In the genomic region with DNA sequence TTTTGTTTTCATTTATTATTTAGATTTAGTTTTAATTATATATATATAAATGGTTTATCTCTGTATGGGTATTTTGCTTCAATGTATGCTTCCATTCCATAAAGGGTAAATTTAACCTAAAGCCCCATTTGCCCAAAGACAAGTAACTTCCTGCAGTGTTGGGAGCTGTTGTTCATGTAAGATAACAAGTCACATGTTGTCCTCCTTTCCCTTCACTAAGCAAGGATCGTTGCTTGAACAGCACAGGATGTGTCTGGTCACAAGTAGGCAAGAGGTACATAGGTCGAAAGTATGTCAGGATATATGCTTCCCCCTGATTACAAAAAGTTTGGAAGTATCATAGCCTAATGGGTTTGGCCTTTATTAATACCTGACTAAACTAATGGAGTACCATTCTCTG, we compare ENCODE assay signal across 15 mouse cellular contexts.
"Had no signal": no experiment of that assay in that cellular context is flagged by ENCODE, and none has a peak within 500 bp of the region (broad histone marks: within the 10 kb centered on the region; RNA-seq: fewer than 3 reads in every experiment).

No protein-coding gene starts in this region.

- H3K4me1 ChIP-seq: neural tube, embryonic 15.5 days; stomach, embryonic 15.5 days had no signal

- DNase-seq: retina, postnatal 1 day; right cerebral cortex, adult 18-20 months; right cerebral cortex, postnatal 14 days; right cerebral cortex, postnatal 25 days; right cerebral cortex, postnatal 4 days; spleen, adult 18-20 months; thymus, adult 18-20 months; thymus, adult 2 months; thymus, postnatal 14 days; thymus, postnatal 25 days; thymus, postnatal 36 days; thymus, postnatal 4 days had no signal

- H3K27me3 ChIP-seq: neural tube, embryonic 15.5 days; stomach, embryonic 15.5 days had no signal

- H3K9me3 ChIP-seq: neural tube, embryonic 15.5 days; stomach, embryonic 15.5 days had no signal

- H3K4me3 ChIP-seq: neural tube, embryonic 15.5 days; stomach, embryonic 15.5 days had no signal

- H3K27ac ChIP-seq: neural tube, embryonic 15.5 days; stomach, embryonic 15.5 days; stomach, postnatal 0 days had no signal

- H3K9ac ChIP-seq: neural tube, embryonic 15.5 days; stomach, embryonic 15.5 days had no signal

- H3K36me3 ChIP-seq: neural tube, embryonic 15.5 days; stomach, embryonic 15.5 days had no signal
